Mouse (Mus musculus): ENCODE results near the gene Hmgcr.
"Not testable (repeated sequence)": the region's sequence is repeated elsewhere in the genome, so short reads cannot be mapped to it uniquely, and the experiment has no call there.

Hmgcr gene

GRCm38 (mm10) chr13:96664419-96664974 lies 6.2 kb downstream of the Hmgcr start:
- no peak for DNase-seq

DNA sequence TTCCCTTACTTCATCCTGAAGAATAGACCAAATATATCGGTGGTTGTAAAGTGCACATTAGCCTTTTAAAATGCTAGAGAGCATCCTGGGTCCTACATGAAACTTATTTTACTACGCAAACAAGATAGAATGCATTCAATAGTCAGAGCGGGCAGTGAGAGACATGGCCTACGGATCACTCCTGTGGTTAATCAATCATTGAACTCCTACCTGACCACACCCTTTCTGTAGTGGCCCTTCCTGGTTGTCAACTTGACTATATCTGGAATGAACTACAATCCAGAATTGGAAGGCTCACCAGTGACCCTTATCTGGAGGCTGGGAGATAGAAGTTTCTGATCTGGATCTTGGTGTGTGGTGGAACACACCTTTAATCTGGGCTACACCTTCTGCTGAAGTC lies 7.6 kb downstream of the Hmgcr start:
- not testable (repeated sequence) for DNase-seq

DNA sequence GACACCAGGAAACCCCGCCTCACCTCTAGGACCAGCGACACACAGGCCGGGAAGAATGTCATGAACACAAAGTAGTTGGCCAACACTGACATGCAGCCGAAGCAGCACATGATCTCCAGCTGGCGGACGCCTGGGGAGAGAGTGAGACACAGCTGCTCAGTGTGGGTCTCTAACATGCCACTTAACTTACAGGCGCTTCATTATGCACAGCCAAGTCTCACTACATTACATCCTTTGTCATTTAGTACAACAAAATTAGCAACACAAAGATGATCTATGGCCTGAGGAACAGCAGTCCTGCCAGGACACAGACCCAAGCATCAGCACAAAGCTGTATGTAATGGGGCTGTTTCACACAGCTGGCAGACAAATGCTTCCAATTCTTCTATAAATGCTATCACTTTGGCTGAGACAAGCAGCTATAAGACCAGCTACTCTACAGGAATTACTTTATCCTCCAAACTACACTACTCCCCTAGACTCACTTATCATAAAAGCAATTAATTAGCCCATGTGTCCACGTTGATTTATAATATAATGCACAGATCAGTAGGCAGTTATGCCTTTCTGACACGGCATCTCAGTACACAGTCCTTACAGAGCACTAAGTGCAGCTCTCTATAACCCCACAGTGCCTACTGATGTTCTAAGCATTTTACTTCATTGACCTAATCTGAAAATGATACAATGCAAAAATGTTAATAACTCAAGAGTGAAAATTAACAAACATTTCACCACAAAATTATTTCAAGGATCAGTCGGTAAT lies 10.5 kb downstream of the Hmgcr start:
- DNase-seq = peak in 1 of 2 experiments; percentile 27

GRCm38 (mm10) chr13:96658936-96659335 lies 11.8 kb downstream of the Hmgcr start:
- no peak for DNase-seq

DNA sequence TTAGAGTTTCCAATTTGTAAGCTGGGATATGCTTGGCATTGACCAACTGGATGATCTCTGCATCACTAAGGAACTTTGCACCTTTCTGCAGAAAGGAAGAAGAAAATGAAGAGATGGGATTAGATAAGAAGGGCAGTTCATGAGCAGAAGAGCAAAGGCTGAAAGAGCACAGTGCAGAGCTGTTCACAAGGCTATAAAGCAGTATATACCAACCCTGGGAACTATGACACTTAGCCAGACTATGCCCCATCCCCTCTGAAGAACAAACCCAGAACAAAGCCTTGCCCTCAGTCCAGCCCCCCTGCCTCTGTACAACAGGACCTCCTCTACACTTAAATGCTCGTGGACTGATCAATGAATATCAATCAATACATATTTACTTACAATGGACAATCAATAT lies 14.1 kb downstream of the Hmgcr start:
- DNase-seq = no peak

DNA sequence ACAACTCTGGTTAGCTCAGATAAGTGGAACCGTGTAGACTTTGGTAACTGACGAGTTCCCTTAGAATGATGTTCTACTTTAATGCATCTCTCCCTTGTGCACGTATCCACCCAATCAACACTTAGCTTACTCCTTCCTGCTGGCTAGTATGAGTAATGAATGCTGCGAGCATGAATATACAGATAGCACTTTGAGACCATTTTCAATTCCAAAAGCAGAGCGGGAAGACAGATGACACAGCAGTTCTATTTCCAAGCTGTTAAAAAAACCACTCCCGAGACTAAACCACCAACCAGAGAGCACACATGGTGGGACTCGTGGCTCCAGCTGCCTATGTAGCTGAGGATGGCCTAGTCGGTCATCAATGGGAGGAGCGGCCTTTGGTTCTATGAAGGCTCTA lies 17.7 kb downstream of the Hmgcr start:
- no peak for DNase-seq

- DNase-seq = no peak
These were observed 24.9 kb downstream of the Hmgcr start for GRCm38 (mm10) chr13:96645822-96646221.

GRCm38 (mm10) chr13:96644168-96644567 lies 26.6 kb downstream of the Hmgcr start:
- peak; percentile 16 to 27 for DNase-seq

DNA sequence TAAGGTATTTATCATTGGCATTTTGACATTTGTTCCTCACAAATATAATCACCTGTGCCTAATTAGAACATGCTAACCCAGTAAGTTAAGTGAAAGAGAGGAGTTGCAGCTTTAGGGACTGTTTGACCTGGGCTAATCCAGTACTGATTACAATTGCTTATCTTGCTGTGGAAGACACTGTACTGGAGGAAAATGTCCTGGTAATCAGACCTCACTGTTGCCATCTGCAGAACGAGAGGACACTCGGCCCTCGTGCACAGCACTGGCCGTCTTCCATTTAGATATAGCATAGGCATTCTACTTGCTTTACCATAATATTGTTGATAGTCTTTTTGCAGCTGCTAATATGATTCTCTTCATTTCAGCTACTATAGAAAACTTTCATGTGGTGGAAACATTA lies 40.3 kb downstream of the Hmgcr start:
- no peak for DNase-seq

- no peak for DNase-seq
These were observed 49.8 kb downstream of the Hmgcr start for GRCm38 (mm10) chr13:96620891-96621290.

- DNase-seq = no peak
These were observed 56.1 kb downstream of the Hmgcr start for GRCm38 (mm10) chr13:96614615-96615014.

DNA sequence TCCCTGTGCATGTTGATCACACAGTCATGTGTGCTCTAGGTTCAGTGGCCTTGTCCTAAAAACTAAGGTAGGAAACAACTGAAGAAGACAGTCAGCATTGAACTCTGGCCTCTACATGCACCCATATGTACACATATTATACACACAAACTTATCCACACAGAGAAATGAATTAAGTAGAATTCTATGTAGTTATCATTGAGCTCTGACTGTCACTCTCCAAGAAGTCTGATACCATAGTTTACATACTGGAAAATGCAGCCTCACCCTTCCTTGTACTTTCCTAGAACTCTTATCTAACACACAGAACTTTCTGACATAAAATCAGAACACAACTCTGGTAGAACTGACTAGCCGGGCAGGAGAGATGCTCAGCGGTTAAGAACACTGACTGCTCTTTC lies 66.5 kb downstream of the Hmgcr start:
- DNase-seq = no peak

- no peak for DNase-seq
These were observed 71.6 kb downstream of the Hmgcr start for GRCm38 (mm10) chr13:96599182-96599581.

Measured in cerebellum, postnatal 10 days (tissue).